Mouse (Mus musculus) thymus, adult 2 months (tissue): ENCODE results near the gene Pou6f2. TPM values are rescaled to one million over a fixed set of nuclear protein-coding genes. Genes with fewer than 3 reads are reported as not detected.

ENCODE experiments used
- DNase-seq: peaks from one replicate; pipeline ENCODE4 v3.0.0; 2021
- H3K27ac ChIP-seq: fragments of 200-500 bp; 2 replicates; pipeline ENCODE4 v1.5.1; 2012; ENCODE audit warnings: low read length, control low read depth; ENCODE audit not compliant: control insufficient read depth, insufficient read depth
- H3K27me3 ChIP-seq: fragments of 200-500 bp; 2 replicates; pipeline ENCODE4 v1.6.1; 2012; ENCODE audit warnings: mild to moderate bottlenecking, low read length, moderate library complexity, mixed read lengths; ENCODE audit not compliant: control insufficient read depth, insufficient read depth
- H3K36me3 ChIP-seq: fragments of 200-500 bp; 2 replicates; pipeline ENCODE4 v1.6.1; 2012; ENCODE audit warnings: mild to moderate bottlenecking, low read length, moderate library complexity; ENCODE audit not compliant: control insufficient read depth, insufficient read depth
- H3K4me1 ChIP-seq: fragments of 200-500 bp; replicated peaks from 2 replicates; pipeline ENCODE4 v1.6.1; 2012; ENCODE audit warnings: low read length; ENCODE audit not compliant: control insufficient read depth, insufficient read depth
- H3K4me3 ChIP-seq: fragments of 200-500 bp; 2 replicates; pipeline ENCODE4 v1.5.1; 2012; ENCODE audit warnings: mild to moderate bottlenecking, low read length, control low read depth, moderate library complexity; ENCODE audit not compliant: control insufficient read depth, insufficient read depth
- CTCF ChIP-seq: fragments of 200-500 bp; IDR thresholded peaks from 2 replicates; pipeline ENCODE4 v1.5.1; 2012; ENCODE audit warnings: mild to moderate bottlenecking, control low read depth, low read length, moderate library complexity, borderline replicate concordance; ENCODE audit not compliant: control insufficient read depth, poor library complexity, insufficient read depth; ENCODE audit errors: extremely low read depth
- POLR2A ChIP-seq: fragments of 200-500 bp; IDR thresholded peaks from 2 replicates; pipeline ENCODE4 v1.6.1; 2012; ENCODE audit warnings: mild to moderate bottlenecking, low read length, control low read depth, moderate library complexity; ENCODE audit not compliant: control insufficient read depth, poor library complexity, insufficient read depth; ENCODE audit errors: extremely low read depth
- WGBS: fragments of 180-500 bp; shearing (Covaris S2); methylation state at CpG from one replicate; pipeline ENCODE4 v1.1.7; 2018; 5-methylcytosine and 5-hydroxymethylcytosine counted together
- polyA plus RNA-seq: library from polyadenylated mRNA; depleted of rRNA; stranded (reverse); fragments of >200 nt; gene quantifications from 2 replicates; pipeline ENCODE4 v1.2.3, GENCODE M21; 2012

Gene Pou6f2
- polyA plus RNA-seq, 1 experiment, result not detected

DNA sequence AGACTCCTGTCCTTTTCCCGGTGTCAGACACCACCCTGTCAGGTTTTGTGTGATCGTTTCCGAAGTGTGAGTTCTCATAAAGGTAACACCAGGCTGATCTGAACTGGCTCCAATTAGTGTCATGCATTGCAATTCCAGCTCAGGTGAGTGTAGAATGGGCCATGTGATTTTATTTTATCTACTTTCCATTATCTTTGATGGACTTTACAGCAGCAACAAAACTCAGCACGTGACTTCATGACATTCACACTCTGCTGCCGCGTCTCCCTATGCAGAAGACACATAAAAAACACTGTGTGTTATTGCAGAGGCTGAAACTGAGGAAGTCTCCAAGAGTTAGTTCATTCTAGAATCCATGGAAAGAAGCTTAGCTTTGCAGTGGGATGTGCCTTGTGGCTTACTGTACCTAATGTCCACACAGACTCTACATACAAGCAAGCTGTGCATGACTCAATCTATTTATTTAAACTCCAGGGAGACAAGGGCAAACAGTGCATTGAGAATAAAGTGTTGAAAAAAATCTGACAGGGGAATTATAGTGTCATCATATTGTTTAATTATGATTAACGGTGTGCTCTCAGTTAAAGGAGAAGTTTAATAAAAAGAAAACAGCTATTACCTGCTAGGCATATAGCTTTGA, 90.9 kb downstream of the Pou6f2 start:
- DNase-seq, result no peak
- no peaks in the 10 kb centered on the region for H3K27me3 ChIP-seq
- H3K4me1 ChIP-seq, result no peaks in the 10 kb centered on the region
- no peak for TF ChIP-seq POLR2A
- no peak for TF ChIP-seq CTCF
- H3K36me3 ChIP-seq, result no peaks in the 10 kb centered on the region
- H3K27ac ChIP-seq, result no peak overlapping the region
- 94% methylated on average over 7 of the region's 7 CpGs for WGBS
- H3K4me3 ChIP-seq, result no peak overlapping the region

DNA sequence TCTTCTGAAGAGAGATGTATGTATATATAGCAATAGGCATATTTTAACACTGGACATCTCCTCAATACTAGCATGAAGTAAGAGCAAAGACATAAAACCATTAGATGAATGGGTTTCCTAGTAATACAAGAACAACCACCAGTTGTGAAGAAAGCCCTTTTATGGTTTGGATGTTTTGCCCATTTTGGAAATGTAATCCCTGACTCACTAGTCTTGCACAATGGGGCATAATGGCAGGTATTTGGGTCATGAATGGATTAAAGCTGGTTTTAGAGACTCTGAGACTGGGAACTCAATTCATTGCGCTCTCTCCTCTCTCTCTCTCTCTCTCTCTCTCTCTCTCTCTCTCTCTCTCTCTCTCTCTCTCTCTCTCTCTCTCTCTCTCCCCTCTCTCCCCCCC, 97.5 kb downstream of the Pou6f2 start:
- 94% methylated on average over 1 of the region's 1 CpGs for WGBS
- TF ChIP-seq POLR2A (no peak), CTCF (no peak)

DNA sequence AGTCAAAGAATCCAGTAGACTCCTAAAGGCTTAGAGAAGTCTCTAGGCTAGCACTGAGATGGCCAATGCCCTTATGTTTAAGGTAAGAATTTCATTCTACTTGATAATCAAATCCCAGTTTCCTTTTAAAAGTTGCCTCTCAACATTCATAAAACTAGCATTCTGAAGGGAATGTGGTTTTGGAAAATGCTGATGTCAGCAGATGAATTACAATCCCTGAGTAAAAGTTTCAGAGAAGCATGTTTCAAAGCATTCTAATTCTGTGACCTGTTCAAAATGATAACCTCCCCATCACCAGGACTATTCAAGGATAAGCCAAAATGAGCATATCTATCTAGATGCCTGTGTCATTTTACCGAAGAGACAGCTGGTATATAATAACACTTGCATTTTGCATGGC, 104.0 kb downstream of the Pou6f2 start:
- Histone ChIP-seq H3K4me3 (no peak overlapping the region), H3K4me1 (no peaks in the 10 kb centered on the region), H3K36me3 (no peaks in the 10 kb centered on the region), H3K27me3 (no peaks in the 10 kb centered on the region), H3K27ac (no peak overlapping the region)
- no peak for DNase-seq
- WGBS, result 95% methylated on average over 1 of the region's 1 CpGs
- TF ChIP-seq CTCF (no peak), POLR2A (no peak)

More for the DNA sequence above, 97.5 kb downstream of the Pou6f2 start:
- DNase-seq, result no peak
- H3K27me3 ChIP-seq, result no peaks in the 10 kb centered on the region
- H3K4me1 ChIP-seq, result no peaks in the 10 kb centered on the region
- H3K36me3 ChIP-seq, result no peaks in the 10 kb centered on the region
- H3K27ac ChIP-seq, result no peak overlapping the region
- no peak overlapping the region for H3K4me3 ChIP-seq

DNA sequence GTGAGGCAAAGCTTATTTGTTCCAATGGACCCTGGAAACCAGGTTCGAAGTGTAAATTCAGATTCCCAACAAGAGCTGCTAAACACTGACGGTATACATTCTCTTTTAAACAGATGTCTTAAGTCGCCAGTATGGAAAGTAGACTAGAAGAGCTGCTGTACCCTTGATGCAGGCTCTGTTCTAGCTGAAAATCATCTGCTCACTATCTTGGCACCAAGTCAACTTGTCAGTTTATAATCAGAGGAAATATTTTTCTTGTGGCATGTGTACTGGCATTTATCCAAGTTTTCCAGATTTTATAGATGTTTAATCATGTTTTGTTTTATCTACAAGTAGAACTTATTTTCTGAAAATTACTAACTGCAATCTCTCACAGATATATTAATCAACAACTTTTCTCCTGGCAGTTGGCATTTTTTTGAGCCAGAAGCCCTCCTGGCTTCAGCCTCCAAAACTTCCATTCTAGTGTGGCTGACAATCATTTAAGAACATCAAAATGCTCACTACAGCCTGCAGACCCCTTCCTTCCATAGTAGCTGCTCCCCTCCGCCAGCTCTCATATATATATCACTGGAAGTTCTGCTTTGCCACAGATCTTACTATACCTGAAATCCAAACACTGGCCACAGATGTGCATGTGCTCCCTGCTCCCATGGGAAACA, 107.1 kb downstream of the Pou6f2 start:
- TF ChIP-seq POLR2A (no peak), CTCF (no peak)
- Histone ChIP-seq H3K27ac (no peak overlapping the region), H3K27me3 (no peaks in the 10 kb centered on the region), H3K4me1 (no peaks in the 10 kb centered on the region), H3K4me3 (no peak overlapping the region), H3K36me3 (no peaks in the 10 kb centered on the region)
- 92% methylated on average over 4 of the region's 4 CpGs for WGBS
- no peak for DNase-seq

DNA sequence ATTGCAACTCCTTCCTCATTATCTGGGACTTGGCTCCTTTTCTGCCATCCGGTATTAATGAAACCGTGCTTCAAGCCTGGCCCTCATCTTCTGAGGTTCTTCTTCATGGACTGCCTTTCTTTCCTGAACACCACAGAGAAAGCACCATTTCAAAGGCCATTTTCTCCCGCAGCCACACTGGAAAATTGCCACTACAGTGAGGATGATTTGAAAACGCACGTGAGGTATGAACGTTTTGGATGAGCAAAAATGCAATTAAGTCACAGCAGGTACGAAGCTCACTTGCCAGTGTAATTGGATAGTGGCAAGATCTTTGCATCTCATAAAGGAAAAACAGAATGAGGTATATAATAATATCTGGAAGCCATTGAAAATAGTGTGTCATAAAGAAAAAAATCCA, 110.0 kb downstream of the Pou6f2 start:
- TF ChIP-seq POLR2A (no peak), CTCF (no peak)
- no peak for DNase-seq

DNA sequence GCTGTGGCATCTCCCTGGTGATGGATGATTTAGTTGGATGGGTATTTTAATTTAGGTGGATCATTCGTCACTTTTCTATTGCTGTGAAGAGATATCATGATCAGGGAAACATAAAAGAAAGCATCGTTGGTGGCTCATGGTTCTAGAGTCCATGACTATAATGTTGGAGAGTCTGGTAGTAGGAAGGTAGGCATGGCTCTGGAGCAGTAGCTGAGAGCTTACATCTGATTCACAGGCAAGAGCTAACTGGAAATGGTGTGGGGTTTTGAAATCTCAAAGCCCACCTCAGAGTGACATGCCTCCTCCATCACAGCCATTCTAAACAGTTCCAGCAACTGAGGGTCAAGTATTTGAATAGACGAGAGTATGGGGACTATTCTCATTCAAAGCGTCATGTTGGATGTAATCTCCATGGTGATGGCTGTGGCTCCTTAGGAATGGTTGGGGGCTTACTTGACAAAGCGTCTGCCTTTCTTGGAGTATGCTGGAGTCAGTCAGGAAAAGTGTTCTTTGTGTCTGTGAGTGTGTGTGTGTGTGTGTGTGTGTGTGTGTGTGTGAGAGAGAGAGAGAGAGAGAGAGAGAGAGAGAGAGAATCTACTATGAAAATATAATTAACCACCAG, 115.0 kb downstream of the Pou6f2 start:
- Histone ChIP-seq H3K4me3 (no peak overlapping the region), H3K36me3 (no peaks in the 10 kb centered on the region), H3K4me1 (no peaks in the 10 kb centered on the region), H3K27me3 (no peaks in the 10 kb centered on the region), H3K27ac (no peak overlapping the region)
- TF ChIP-seq POLR2A (no peak), CTCF (no peak)
- 92% methylated on average over 5 of the region's 5 CpGs for WGBS
- DNase-seq, result no peak

More for the DNA sequence above, 110.0 kb downstream of the Pou6f2 start:
- Histone ChIP-seq H3K36me3 (no peaks in the 10 kb centered on the region), H3K4me1 (no peaks in the 10 kb centered on the region), H3K27me3 (no peaks in the 10 kb centered on the region), H3K27ac (no peak overlapping the region), H3K4me3 (no peak overlapping the region)
- 91% methylated on average over 7 of the region's 7 CpGs for WGBS

DNA sequence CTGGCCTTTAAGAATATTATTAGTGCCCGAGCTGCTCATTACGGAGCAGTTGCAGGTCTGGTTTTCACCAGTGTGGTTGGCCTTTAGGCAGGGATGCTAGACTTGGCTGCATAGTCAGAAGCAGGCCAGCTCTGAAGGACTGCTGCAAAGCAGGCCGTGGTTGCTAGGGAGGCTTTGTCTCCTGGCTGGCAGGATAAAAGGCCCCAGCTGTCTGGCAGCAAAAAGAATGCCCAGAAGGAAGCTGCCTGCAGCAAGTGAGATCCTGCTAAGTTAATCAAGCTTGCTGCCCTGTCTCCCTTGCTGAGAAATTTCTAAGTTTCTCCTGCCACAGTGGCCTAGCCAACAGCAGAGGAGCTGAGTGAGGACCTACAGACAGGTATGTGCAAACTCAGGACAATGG, 116.4 kb downstream of the Pou6f2 start:
- H3K4me3 ChIP-seq, result no peak overlapping the region
- H3K27me3 ChIP-seq, result no peaks in the 10 kb centered on the region
- H3K4me1 ChIP-seq, result no peaks in the 10 kb centered on the region
- H3K27ac ChIP-seq, result no peak overlapping the region
- TF ChIP-seq CTCF (no peak), POLR2A (no peak)
- WGBS, result 74% methylated on average over 3 of the region's 3 CpGs
- no peaks in the 10 kb centered on the region for H3K36me3 ChIP-seq
- DNase-seq, result no peak
